Mouse (Mus musculus): ENCODE results near the gene Senp1.

The Senp1 gene

GRCm38 (mm10) chr15:98093121-98094011, at the start of gene Senp1:
Gene Senp1 (minus strand): TSS chr15:98093744.
- DNase-seq = peak; percentile 94

GRCm38 (mm10) chr15:98142515-98142914, 49.0 kb upstream of the Senp1 start:
- no peak for DNase-seq

- DNase-seq = no peak
Measured at GRCm38 (mm10) chr15:98140809-98141208, 47.3 kb upstream of the Senp1 start.

GRCm38 (mm10) chr15:98139763-98140162, 46.2 kb upstream of the Senp1 start:
- DNase-seq = no peak

GRCm38 (mm10) chr15:98136871-98137270, 43.3 kb upstream of the Senp1 start:
- DNase-seq = no peak

- DNase-seq = no peak
Measured at GRCm38 (mm10) chr15:98135671-98136070, 42.1 kb upstream of the Senp1 start.

- no peak for DNase-seq
Measured at GRCm38 (mm10) chr15:98134666-98135065, 41.1 kb upstream of the Senp1 start.

GRCm38 (mm10) chr15:98134034-98134433, 40.5 kb upstream of the Senp1 start:
- no peak for DNase-seq

GRCm38 (mm10) chr15:98133471-98133870, 39.9 kb upstream of the Senp1 start:
- DNase-seq = no peak

- DNase-seq = peak; percentile 69
Measured at GRCm38 (mm10) chr15:98131942-98132655, 38.6 kb upstream of the Senp1 start.

GRCm38 (mm10) chr15:98131451-98131850, 37.9 kb upstream of the Senp1 start:
- no peak for DNase-seq

GRCm38 (mm10) chr15:98131001-98131400, 37.5 kb upstream of the Senp1 start:
- no peak for DNase-seq

GRCm38 (mm10) chr15:98120831-98121230, 27.3 kb upstream of the Senp1 start:
- DNase-seq = no peak

GRCm38 (mm10) chr15:98119363-98119762, 25.8 kb upstream of the Senp1 start:
- no peak for DNase-seq

- DNase-seq = no peak
Measured at GRCm38 (mm10) chr15:98116287-98116686, 22.7 kb upstream of the Senp1 start.

GRCm38 (mm10) chr15:98115779-98116163, 22.2 kb upstream of the Senp1 start:
- DNase-seq = no peak

- no peak for DNase-seq
Measured at GRCm38 (mm10) chr15:98114852-98115778, 21.6 kb upstream of the Senp1 start.

- no peak for DNase-seq
Measured at GRCm38 (mm10) chr15:98114098-98114851, 20.7 kb upstream of the Senp1 start.

GRCm38 (mm10) chr15:98111791-98112190, 18.2 kb upstream of the Senp1 start:
- DNase-seq = no peak

- DNase-seq = peak; percentile 89
Measured at GRCm38 (mm10) chr15:98108297-98109152, 15.0 kb upstream of the Senp1 start.

- no peak for DNase-seq
Measured at GRCm38 (mm10) chr15:98107703-98108296, 14.3 kb upstream of the Senp1 start.

Measured in lung, postnatal 10 days (tissue).